Mouse (Mus musculus): Measurements from ENCODE around the gene Bicdl1.

Gene Bicdl1

GRCm38 (mm10) chr5:115745319-115745718 is 13.9 kb upstream of the Bicdl1 start:
- DNase-seq (ENCODE audit: low read depth, low spot score) = no peak
- Histone ChIP-seq H3K36me3 (ENCODE audit: control insufficient read depth, insufficient read depth, low read length, poor library complexity, severe bottlenecking) (no peaks in the 10 kb centered on the region), H3K27me3 (ENCODE audit: control insufficient read depth, insufficient read depth, low read length, poor library complexity, severe bottlenecking) (no peaks in the 10 kb centered on the region)

GRCm38 (mm10) chr5:115738032-115738431 is 6.6 kb upstream of the Bicdl1 start:
- no peak for DNase-seq (ENCODE audit: low read depth, low spot score)
- no peaks in the 10 kb centered on the region; the same call in 1 of the 2 replicates for H3K27me3 ChIP-seq (ENCODE audit: control insufficient read depth, insufficient read depth, low read length, poor library complexity, severe bottlenecking)
- H3K36me3 ChIP-seq (ENCODE audit: control insufficient read depth, insufficient read depth, low read length, poor library complexity, severe bottlenecking) = no peaks in the 10 kb centered on the region

- peak; percentile 33 for DNase-seq (ENCODE audit: low read depth, low spot score)
- H3K27me3 ChIP-seq (ENCODE audit: control insufficient read depth, insufficient read depth, low read length, poor library complexity, severe bottlenecking) = peaks cover 2% of the 10 kb centered on the region
- no peaks in the 10 kb centered on the region for H3K36me3 ChIP-seq (ENCODE audit: control insufficient read depth, insufficient read depth, low read length, poor library complexity, severe bottlenecking)
Observed at GRCm38 (mm10) chr5:115734570-115734969, 3.1 kb upstream of the Bicdl1 start.

GRCm38 (mm10) chr5:115732849-115733216 is 1.4 kb upstream of the Bicdl1 start:
- no peaks in the 10 kb centered on the region for H3K36me3 ChIP-seq (ENCODE audit: control insufficient read depth, insufficient read depth, low read length, poor library complexity, severe bottlenecking)
- DNase-seq (ENCODE audit: low read depth, low spot score) = no peak
- peaks cover 2% of the 10 kb centered on the region for H3K27me3 ChIP-seq (ENCODE audit: control insufficient read depth, insufficient read depth, low read length, poor library complexity, severe bottlenecking)

GRCm38 (mm10) chr5:115732176-115732848 is 891 bp upstream of the Bicdl1 start:
- H3K27me3 ChIP-seq (ENCODE audit: control insufficient read depth, insufficient read depth, low read length, poor library complexity, severe bottlenecking) = peaks cover 2% of the 10 kb centered on the region
- DNase-seq (ENCODE audit: low read depth, low spot score) = peak; percentile 94
- no peaks in the 10 kb centered on the region for H3K36me3 ChIP-seq (ENCODE audit: control insufficient read depth, insufficient read depth, low read length, poor library complexity, severe bottlenecking)

GRCm38 (mm10) chr5:115731732-115732175 is 333 bp upstream of the Bicdl1 start:
- no peak for DNase-seq (ENCODE audit: low read depth, low spot score)
- H3K36me3 ChIP-seq (ENCODE audit: control insufficient read depth, insufficient read depth, low read length, poor library complexity, severe bottlenecking) = no peaks in the 10 kb centered on the region
- H3K27me3 ChIP-seq (ENCODE audit: control insufficient read depth, insufficient read depth, low read length, poor library complexity, severe bottlenecking) = peaks cover 2% of the 10 kb centered on the region

GRCm38 (mm10) chr5:115730314-115730713 is 1.1 kb downstream of the Bicdl1 start:
- no peaks in the 10 kb centered on the region for H3K36me3 ChIP-seq (ENCODE audit: control insufficient read depth, insufficient read depth, low read length, poor library complexity, severe bottlenecking)
- DNase-seq (ENCODE audit: low read depth, low spot score) = no peak
- H3K27me3 ChIP-seq (ENCODE audit: control insufficient read depth, insufficient read depth, low read length, poor library complexity, severe bottlenecking) = peaks cover 2% of the 10 kb centered on the region

- no peaks in the 10 kb centered on the region; the same call in 1 of the 2 replicates for H3K27me3 ChIP-seq (ENCODE audit: control insufficient read depth, insufficient read depth, low read length, poor library complexity, severe bottlenecking)
- no peak for DNase-seq (ENCODE audit: low read depth, low spot score)
Observed at GRCm38 (mm10) chr5:115726581-115726980, 4.8 kb downstream of the Bicdl1 start.

GRCm38 (mm10) chr5:115726019-115726418 is 5.4 kb downstream of the Bicdl1 start:
- no peak for DNase-seq (ENCODE audit: low read depth, low spot score)
- Histone ChIP-seq H3K36me3 (ENCODE audit: control insufficient read depth, insufficient read depth, low read length, poor library complexity, severe bottlenecking) (no peaks in the 10 kb centered on the region), H3K27me3 (ENCODE audit: control insufficient read depth, insufficient read depth, low read length, poor library complexity, severe bottlenecking) (no peaks in the 10 kb centered on the region; the same call in 1 of the 2 replicates)

More at GRCm38 (mm10) chr5:115726581-115726980, 4.8 kb downstream of the Bicdl1 start:
- H3K36me3 ChIP-seq (ENCODE audit: control insufficient read depth, insufficient read depth, low read length, poor library complexity, severe bottlenecking) = no peaks in the 10 kb centered on the region

GRCm38 (mm10) chr5:115724422-115724821 is 7.0 kb downstream of the Bicdl1 start:
- no peak for DNase-seq (ENCODE audit: low read depth, low spot score)
- H3K27me3 ChIP-seq (ENCODE audit: control insufficient read depth, insufficient read depth, low read length, poor library complexity, severe bottlenecking) = no peaks in the 10 kb centered on the region; the same call in 1 of the 2 replicates

GRCm38 (mm10) chr5:115722188-115722959 is 9.0 kb downstream of the Bicdl1 start:
- no peak for DNase-seq (ENCODE audit: low read depth, low spot score)
- no peaks in the 10 kb centered on the region for H3K27me3 ChIP-seq (ENCODE audit: control insufficient read depth, insufficient read depth, low read length, poor library complexity, severe bottlenecking)
- no peaks in the 10 kb centered on the region for H3K36me3 ChIP-seq (ENCODE audit: control insufficient read depth, insufficient read depth, low read length, poor library complexity, severe bottlenecking)

More at GRCm38 (mm10) chr5:115724422-115724821, 7.0 kb downstream of the Bicdl1 start:
- H3K36me3 ChIP-seq (ENCODE audit: control insufficient read depth, insufficient read depth, low read length, poor library complexity, severe bottlenecking) = no peaks in the 10 kb centered on the region

- Histone ChIP-seq H3K27me3 (ENCODE audit: control insufficient read depth, insufficient read depth, low read length, poor library complexity, severe bottlenecking) (no peaks in the 10 kb centered on the region), H3K36me3 (ENCODE audit: control insufficient read depth, insufficient read depth, low read length, poor library complexity, severe bottlenecking) (no peaks in the 10 kb centered on the region)
- no peak for DNase-seq (ENCODE audit: low read depth, low spot score)
Observed at GRCm38 (mm10) chr5:115720761-115721160, 10.7 kb downstream of the Bicdl1 start.

- no peaks in the 10 kb centered on the region for H3K27me3 ChIP-seq (ENCODE audit: control insufficient read depth, insufficient read depth, low read length, poor library complexity, severe bottlenecking)
- H3K36me3 ChIP-seq (ENCODE audit: control insufficient read depth, insufficient read depth, low read length, poor library complexity, severe bottlenecking) = no peaks in the 10 kb centered on the region
- DNase-seq (ENCODE audit: low read depth, low spot score) = no peak
Observed at GRCm38 (mm10) chr5:115717693-115718092, 13.7 kb downstream of the Bicdl1 start.

GRCm38 (mm10) chr5:115717106-115717505 is 14.3 kb downstream of the Bicdl1 start:
- DNase-seq (ENCODE audit: low read depth, low spot score) = no peak
- H3K36me3 ChIP-seq (ENCODE audit: control insufficient read depth, insufficient read depth, low read length, poor library complexity, severe bottlenecking) = no peaks in the 10 kb centered on the region
- H3K27me3 ChIP-seq (ENCODE audit: control insufficient read depth, insufficient read depth, low read length, poor library complexity, severe bottlenecking) = no peaks in the 10 kb centered on the region

- no peaks in the 10 kb centered on the region for H3K36me3 ChIP-seq (ENCODE audit: control insufficient read depth, insufficient read depth, low read length, poor library complexity, severe bottlenecking)
- H3K27me3 ChIP-seq (ENCODE audit: control insufficient read depth, insufficient read depth, low read length, poor library complexity, severe bottlenecking) = no peaks in the 10 kb centered on the region
- DNase-seq (ENCODE audit: low read depth, low spot score) = peak; percentile 13
Observed at GRCm38 (mm10) chr5:115716426-115716825, 15.0 kb downstream of the Bicdl1 start.
